Mouse (Mus musculus): ENCODE measurements around the gene Gm6525. TPM values are rescaled to one million over a fixed set of nuclear protein-coding genes. Genes with fewer than 3 reads are reported as not detected.

Gene Gm6525
- not detected for polyA plus RNA-seq (2017; shearing (Covaris generic))

DNA sequence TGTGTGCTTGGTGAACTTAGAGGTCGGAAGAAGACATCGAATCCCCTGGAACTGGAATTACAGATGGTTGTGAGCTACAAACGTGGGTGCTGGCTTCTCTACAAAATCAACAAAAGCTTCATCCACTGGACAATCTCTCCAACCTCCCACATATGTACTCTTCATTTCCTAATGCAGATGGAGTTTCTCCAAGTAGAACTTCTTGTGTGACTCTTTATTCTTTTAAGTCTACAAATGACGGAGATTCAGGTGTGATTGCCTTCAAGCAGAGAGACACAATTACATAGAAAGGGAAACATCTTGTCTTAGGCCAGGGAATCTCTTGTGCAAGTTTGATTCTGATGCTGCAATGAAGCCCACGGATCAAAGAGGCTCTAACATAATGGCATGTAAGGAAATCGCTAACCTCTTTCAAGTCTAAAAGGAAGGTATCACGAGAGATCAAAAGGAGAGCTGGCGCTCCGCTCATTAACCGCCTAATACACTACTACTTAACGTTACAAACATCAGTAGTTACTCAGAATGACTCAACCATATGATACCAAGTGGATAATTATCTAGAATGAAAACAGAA is at the start of gene Gm6525:
TSS of gene Gm6525 (plus strand) at position 524 of the 574 bp plus-strand sequence.

DNA sequence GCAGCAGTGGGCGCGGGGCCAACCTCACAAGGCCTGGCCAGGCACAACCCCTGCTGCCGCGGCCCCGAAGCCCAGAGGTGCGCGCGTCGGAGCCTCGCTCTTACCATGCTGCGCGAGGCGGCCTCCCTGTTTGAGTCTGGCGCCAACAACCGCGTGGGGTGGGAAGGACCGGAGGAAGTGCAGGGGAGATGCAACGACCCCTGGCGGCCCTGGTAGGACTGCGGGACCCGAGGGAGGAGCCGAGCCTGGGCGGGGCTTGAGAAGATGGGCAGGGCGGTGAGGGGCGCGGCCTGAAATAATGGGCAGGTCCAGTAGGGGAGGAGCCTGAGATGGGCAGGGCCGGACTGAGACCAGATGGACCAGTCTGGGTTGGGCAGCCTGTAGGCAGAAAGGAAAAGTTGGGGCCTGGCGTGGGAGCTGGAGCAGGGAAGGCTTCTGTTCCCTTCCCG is 18.3 kb upstream of the Gm6525 start, which contains the start of gene Mnd1:
TSS of gene Mnd1 (minus strand) at position 229 of the 449 bp plus-strand sequence.

Other genes with a start within 250 kb of the Gm6525 start
- 51.0 TPM for gene Tmem131l, start 133.9 kb upstream of the Gm6525 start, polyA plus RNA-seq (2017; shearing (Covaris generic))
- not detected for gene Mnd1, start 18.3 kb upstream of the Gm6525 start, polyA plus RNA-seq (2017; shearing (Covaris generic))
- 4.6 TPM for gene Trim2, start 132.8 kb downstream of the Gm6525 start, polyA plus RNA-seq (2017; shearing (Covaris generic))

Data from effector memory CD4-positive, alpha-beta T cell, adult 7 months (primary cell).